Mouse (Mus musculus) layer of hippocampus, adult 2 months (tissue): ENCODE measurements at regions not wholly inside any gene's neighbourhood (a gene's known extent, or its start where the extent isn't known, plus 50 kb on each side); places are given as distances from the start of the nearest gene placed in this dataset.

Experiments
- DNase-seq, 2 experiments: peaks; one replicate each; pipeline ENCODE4 v3.0.0; 2022; ENCODE audit warnings: low spot score in 2 of 2
- H3K27ac ChIP-seq: fragments of 200-600 bp; 2 replicates; pipeline ENCODE4 v1.8.1; 2022
- H3K4me3 ChIP-seq: fragments of 200-600 bp; 2 replicates; pipeline ENCODE4 v1.8.1; 2022; ENCODE audit warnings: mild to moderate bottlenecking
- CTCF ChIP-seq: fragments of 200-600 bp; conservative IDR thresholded peaks from 2 replicates; pipeline ENCODE4 v1.8.1; 2022; ENCODE audit warnings: antibody characterized with exemption, mild to moderate bottlenecking, moderate library complexity

DNA sequence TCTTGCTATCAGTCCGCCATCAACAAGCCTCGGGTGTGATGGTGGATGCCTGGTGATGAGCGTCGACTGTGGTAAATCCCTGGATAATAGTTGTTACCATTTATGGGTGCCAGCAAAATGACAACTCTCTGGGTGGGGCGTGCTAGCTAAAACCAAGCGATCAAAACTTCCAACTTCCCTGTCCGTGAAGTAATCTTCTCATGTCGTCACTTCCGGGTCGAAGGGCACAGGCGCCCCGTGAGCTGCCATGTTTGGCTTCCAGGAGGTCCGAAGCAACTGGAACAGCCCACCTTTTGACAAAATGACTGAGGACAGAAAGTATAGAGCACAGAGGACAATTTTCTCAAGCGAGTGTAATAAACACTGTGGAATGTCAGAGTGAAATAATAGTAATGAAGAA, 62.5 kb upstream of the Ubl3 start:
- no peak for DNase-seq
- TF ChIP-seq CTCF, result no peak
- no peak overlapping the region for H3K4me3 ChIP-seq
- H3K27ac ChIP-seq, result no peak overlapping the region

DNA sequence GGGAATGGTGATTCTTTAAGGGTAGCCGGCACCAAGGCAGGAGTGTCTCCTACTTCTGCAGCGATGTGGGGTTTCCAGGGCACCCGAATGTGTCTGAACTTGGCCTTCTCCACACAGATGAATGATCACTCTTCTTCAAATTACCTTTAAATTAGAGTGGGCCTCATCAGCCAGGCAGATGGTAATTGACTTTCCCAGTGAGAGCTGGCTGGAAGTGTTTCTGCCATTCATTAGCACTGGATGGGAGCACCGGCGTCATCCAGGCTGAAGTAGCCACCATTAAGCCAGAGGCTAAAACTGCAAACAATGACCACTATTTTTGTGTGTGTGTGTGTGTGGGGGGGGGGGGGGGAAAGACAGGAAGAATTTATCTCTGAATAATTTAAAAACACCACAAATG, 58.7 kb upstream of the Ubl3 start:
- no peak for DNase-seq
- H3K4me3 ChIP-seq, result no peak overlapping the region
- no peak for TF ChIP-seq CTCF
- H3K27ac ChIP-seq, result no peak overlapping the region

DNA sequence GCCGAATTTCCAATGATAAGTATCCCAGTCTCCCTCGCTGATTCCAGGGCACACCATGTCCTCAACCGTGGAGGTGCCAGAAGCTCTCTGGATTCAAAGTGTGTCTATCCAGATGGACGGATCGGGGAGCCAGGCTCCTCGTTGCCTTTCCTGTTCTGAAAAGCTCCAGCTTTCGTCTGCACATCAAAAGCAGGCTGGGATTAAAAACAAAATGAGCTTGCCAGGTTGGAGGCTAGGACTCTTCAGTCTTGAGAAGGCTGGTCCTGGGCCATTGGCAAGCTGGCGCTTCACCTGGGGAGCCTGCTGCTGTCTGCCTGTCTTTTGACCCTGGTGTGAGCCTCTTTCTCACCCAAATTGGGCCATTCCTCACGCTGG, 56.9 kb upstream of the Ubl3 start:
- Histone ChIP-seq H3K4me3 (no peak overlapping the region), H3K27ac (peak overlapping the region; percentile 77)
- DNase-seq, result peak; percentile 25 to 54
- TF ChIP-seq CTCF, result no peak

GRCm38 (mm10) chr5:148608857-148609505, 56.4 kb upstream of the Ubl3 start:
- no peak for TF ChIP-seq CTCF
- Histone ChIP-seq H3K4me3 (no peak overlapping the region), H3K27ac (peak overlapping the region; percentile 77)
- DNase-seq, result no peak

- DNase-seq, result no peak
- TF ChIP-seq CTCF, result no peak
- Histone ChIP-seq H3K4me3 (no peak overlapping the region), H3K27ac (no peak overlapping the region)
These were observed 55.6 kb upstream of the Ubl3 start for GRCm38 (mm10) chr5:148608178-148608577.

GRCm38 (mm10) chr5:148605730-148606129, 53.1 kb upstream of the Ubl3 start:
- H3K4me3 ChIP-seq, result no peak overlapping the region
- no peak for DNase-seq
- no peak for TF ChIP-seq CTCF
- H3K27ac ChIP-seq, result no peak overlapping the region
